Mouse (Mus musculus) midbrain, embryonic 10.5 days (tissue): ENCODE measurements around the gene Plek2. TPM values are rescaled to one million over a fixed set of nuclear protein-coding genes. Genes with fewer than 3 reads are reported as not detected.
A peak's percentile ranks its signal among the peaks of the same experiment; 100 is the strongest.
"Not testable (repeated sequence)": the region's sequence is repeated elsewhere in the genome, so short reads cannot be mapped to it uniquely, and the experiment has no call there.

Experiments
- DNase-seq: peaks from one replicate; pipeline ENCODE4 v3.0.0-alpha.2; 2017; ENCODE audit warnings: low spot score
- H3K27ac ChIP-seq: fragments of 300-500 bp; sonication (generic); replicated peaks from 2 replicates; pipeline ENCODE4 v1.5.1; 2016; ENCODE audit warnings: mild to moderate bottlenecking
- H3K27me3 ChIP-seq: fragments of 300-500 bp; sonication (generic); 2 replicates; pipeline ENCODE4 v1.6.1; 2016; ENCODE audit warnings: low read depth, mild to moderate bottlenecking; ENCODE audit not compliant: poor library complexity, severe bottlenecking
- H3K36me3 ChIP-seq: fragments of 300-500 bp; sonication (generic); 2 replicates; pipeline ENCODE4 v1.6.1; 2016; ENCODE audit warnings: mild to moderate bottlenecking, moderate library complexity
- H3K4me1 ChIP-seq: fragments of 300-500 bp; sonication (generic); 2 replicates; pipeline ENCODE4 v1.6.1; 2016
- H3K4me3 ChIP-seq: fragments of 300-500 bp; sonication (generic); 2 replicates; pipeline ENCODE4 v1.5.1; 2016; ENCODE audit warnings: mild to moderate bottlenecking, moderate library complexity
- H3K9me3 ChIP-seq: fragments of 300-500 bp; sonication (generic); replicated peaks from 2 replicates; pipeline ENCODE4 v1.6.1; 2016; ENCODE audit warnings: mild to moderate bottlenecking
- WGBS: fragments of 180-500 bp; shearing (Covaris S2); methylation state at CpG from one replicate; pipeline ENCODE4 v1.1.7; 2016; 5-methylcytosine and 5-hydroxymethylcytosine counted together
- polyA plus RNA-seq: library from polyadenylated mRNA; unstranded; fragments of >200 nt; fragmentation: Nextera tagmentation; extraction: Ambion mirVana; gene quantifications from 2 replicates; pipeline ENCODE4 v1.2.1, GENCODE M21; 2016

Plek2 gene
- polyA plus RNA-seq, 1 experiment from 2014 or later = 2.2 TPM

DNA sequence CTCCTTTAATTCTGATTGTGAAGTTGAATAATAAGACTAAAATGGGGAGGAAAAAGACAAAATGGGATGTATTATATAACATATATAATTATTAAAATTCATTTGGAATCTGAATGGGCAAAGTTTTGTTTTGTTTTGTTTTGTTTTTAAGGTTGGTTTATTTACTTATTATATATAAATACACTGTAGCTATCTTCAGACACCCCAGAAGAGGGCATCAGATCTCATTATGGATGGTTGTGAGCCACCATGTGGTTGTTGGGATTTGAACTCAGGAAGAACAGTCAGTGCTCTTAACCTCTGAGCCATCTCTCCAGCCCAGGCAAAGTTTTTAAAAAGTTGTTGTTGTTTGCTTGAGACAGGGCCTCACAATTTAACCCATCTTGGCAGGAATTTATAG lies 16.2 kb upstream of the Plek2 start:
- not testable (repeated sequence) for H3K9me3 ChIP-seq, H3K27me3 ChIP-seq, DNase-seq, H3K27ac ChIP-seq, H3K36me3 ChIP-seq, H3K4me3 ChIP-seq
- H3K4me1 ChIP-seq = peaks cover 11% of the 10 kb centered on the region

- H3K36me3 ChIP-seq = no peaks in the 10 kb centered on the region
- no peak overlapping the region for H3K27ac ChIP-seq
- no peak for DNase-seq
- H3K9me3 ChIP-seq = no peaks in the 10 kb centered on the region
- H3K4me1 ChIP-seq = peaks cover 11% of the 10 kb centered on the region
- 86% methylated on average over 3 of the region's 3 CpGs for WGBS
- no peaks in the 10 kb centered on the region for H3K27me3 ChIP-seq
- no peak overlapping the region for H3K4me3 ChIP-seq
Observed at GRCm38 (mm10) chr12:78922058-78922457, 15.3 kb upstream of the Plek2 start.

GRCm38 (mm10) chr12:78921421-78921820 lies 14.7 kb upstream of the Plek2 start:
- no peaks in the 10 kb centered on the region for H3K36me3 ChIP-seq
- no peaks in the 10 kb centered on the region for H3K27me3 ChIP-seq
- H3K4me3 ChIP-seq = no peak overlapping the region
- WGBS = 80% methylated on average over 4 of the region's 4 CpGs
- no peak for DNase-seq
- peaks cover 11% of the 10 kb centered on the region for H3K4me1 ChIP-seq
- H3K9me3 ChIP-seq = no peaks in the 10 kb centered on the region
- no peak overlapping the region for H3K27ac ChIP-seq

DNA sequence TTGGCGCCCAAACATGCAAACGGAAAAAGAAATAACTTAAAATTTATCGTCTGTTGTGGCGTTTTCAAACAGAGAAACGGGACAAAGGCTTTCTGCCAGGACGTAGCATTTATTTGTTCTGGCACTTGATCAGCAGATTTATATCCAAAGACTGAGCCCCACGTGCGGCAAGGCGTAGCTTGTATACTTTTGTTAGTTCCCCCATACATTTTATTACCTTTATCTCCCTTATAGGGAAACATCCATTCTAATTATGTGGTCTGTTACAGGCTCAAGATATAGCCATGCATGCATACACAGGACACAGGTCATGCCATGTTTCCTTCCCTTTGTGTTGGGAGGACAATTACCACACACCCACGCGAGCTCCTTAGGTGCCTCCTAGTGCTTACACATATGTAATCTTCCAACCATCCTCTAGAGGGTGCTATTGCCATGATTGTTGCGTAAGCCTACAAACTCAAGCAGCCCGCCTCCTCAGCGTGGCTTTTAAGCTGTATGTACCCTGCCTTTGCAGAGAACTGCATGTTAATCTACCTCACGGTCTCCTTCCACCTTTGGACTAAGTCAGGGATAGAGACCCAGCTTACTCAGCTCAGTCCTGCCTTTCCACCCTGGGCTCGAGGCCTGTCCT lies 12.4 kb upstream of the Plek2 start:
- Histone ChIP-seq H3K9me3 (no peaks in the 10 kb centered on the region), H3K4me1 (peaks cover 11% of the 10 kb centered on the region), H3K36me3 (no peaks in the 10 kb centered on the region), H3K27ac (no peak overlapping the region), H3K27me3 (peaks cover 8% of the 10 kb centered on the region), H3K4me3 (no peak overlapping the region)
- DNase-seq = peak; percentile 53
- 38% methylated on average over 16 of the region's 16 CpGs for WGBS

DNA sequence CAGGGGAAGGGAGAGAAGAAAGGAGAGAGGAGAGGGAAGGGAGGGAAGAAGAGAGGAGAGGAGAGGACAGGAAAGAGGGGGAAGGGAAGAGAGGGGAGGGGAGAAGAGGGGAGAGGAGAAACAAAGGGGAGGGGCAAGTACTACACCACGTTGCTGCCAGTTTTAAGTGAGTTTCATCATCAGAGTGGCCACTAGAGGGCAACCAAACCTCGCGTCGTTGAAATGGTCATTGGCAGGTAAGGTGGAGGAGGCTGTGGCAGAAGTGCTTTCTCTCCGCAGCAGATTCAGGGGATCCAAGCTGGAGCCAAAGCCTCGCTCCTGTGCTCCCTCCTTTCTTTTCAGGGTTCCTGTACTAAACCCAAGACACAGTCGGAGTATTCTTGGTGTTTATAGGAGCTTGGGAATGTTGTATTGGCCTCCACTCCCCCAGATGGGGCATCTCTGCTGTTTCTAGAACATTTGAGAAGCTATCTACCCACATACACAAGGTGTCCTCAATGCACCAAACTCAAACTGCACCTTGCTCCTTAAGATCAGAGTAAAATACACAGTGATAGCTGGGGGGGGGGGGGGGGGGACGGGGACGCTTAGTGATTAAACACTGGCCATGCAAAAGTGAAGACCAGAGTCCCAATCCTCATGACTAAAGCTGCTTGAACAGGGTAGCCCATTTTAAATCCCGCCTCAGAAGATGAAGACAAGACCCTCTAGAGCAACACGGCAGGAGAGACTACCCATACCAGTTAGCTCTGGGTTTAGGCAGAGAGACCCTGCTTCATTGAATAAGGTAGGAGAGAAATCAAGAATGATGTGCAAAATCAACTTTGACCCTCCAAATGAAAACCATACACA lies 11.7 kb upstream of the Plek2 start:
- WGBS = 20% methylated on average over 11 of the region's 11 CpGs
- Histone ChIP-seq H3K9me3 (no peaks in the 10 kb centered on the region), H3K4me1 (peaks cover 11% of the 10 kb centered on the region), H3K4me3 (peak overlapping the region; percentile 24), H3K36me3 (no peaks in the 10 kb centered on the region), H3K27me3 (peaks cover 15% of the 10 kb centered on the region), H3K27ac (no peak overlapping the region)
- DNase-seq = peak; percentile 77

DNA sequence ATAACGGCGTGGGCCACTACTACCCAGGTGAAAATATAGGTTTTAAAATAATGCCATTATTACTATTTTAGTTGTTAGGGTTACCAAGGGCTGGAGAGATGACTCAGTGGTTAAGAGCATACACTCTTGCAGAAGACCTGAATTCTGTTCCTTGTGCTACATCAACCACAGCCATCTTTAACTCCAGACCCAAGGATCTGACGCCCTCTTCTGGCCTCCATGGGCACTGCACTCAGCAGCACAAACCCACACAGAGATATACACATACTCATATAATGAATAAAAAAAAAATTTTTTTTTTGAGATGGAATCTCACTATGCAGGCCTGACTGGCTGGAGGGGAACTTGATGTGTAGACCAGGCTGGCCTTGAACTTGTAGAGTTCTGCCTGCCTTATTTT lies 9.5 kb upstream of the Plek2 start:
- 71% methylated on average over 3 of the region's 3 CpGs for WGBS
- H3K27me3 ChIP-seq = peaks cover 37% of the 10 kb centered on the region
- no peaks in the 10 kb centered on the region for H3K9me3 ChIP-seq
- H3K4me3 ChIP-seq = no peak overlapping the region
- DNase-seq = no peak
- H3K36me3 ChIP-seq = no peaks in the 10 kb centered on the region
- H3K4me1 ChIP-seq = peaks cover 22% of the 10 kb centered on the region
- no peak overlapping the region for H3K27ac ChIP-seq

DNA sequence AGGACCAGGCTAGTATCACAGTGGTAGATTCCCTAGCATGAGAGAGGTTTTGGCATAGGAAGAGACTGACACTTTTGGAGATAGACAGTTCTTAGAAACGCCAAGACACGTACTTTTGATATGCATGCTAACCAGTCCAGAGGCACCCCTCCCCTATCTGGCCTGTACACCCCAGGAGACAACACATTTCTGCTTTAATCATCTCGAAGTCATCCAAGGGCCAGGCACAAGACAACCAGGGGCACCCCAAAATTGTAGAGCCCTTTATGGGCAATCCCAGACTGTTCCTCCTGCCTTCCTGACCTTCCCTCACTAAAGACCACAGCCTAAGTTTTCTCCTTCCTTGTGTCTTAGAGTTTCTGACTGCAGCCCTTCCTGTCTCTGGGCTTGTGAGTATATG lies 8.8 kb upstream of the Plek2 start:
- Histone ChIP-seq H3K4me3 (no peak overlapping the region), H3K27ac (no peak overlapping the region), H3K36me3 (no peaks in the 10 kb centered on the region), H3K9me3 (no peaks in the 10 kb centered on the region), H3K4me1 (peaks cover 29% of the 10 kb centered on the region), H3K27me3 (peaks cover 44% of the 10 kb centered on the region)
- no peak for DNase-seq
- WGBS = 76% methylated on average over 3 of the region's 3 CpGs

GRCm38 (mm10) chr12:78914458-78914857 lies 7.7 kb upstream of the Plek2 start:
- H3K9me3 ChIP-seq = no peaks in the 10 kb centered on the region
- H3K4me1 ChIP-seq = peaks cover 28% of the 10 kb centered on the region

DNA sequence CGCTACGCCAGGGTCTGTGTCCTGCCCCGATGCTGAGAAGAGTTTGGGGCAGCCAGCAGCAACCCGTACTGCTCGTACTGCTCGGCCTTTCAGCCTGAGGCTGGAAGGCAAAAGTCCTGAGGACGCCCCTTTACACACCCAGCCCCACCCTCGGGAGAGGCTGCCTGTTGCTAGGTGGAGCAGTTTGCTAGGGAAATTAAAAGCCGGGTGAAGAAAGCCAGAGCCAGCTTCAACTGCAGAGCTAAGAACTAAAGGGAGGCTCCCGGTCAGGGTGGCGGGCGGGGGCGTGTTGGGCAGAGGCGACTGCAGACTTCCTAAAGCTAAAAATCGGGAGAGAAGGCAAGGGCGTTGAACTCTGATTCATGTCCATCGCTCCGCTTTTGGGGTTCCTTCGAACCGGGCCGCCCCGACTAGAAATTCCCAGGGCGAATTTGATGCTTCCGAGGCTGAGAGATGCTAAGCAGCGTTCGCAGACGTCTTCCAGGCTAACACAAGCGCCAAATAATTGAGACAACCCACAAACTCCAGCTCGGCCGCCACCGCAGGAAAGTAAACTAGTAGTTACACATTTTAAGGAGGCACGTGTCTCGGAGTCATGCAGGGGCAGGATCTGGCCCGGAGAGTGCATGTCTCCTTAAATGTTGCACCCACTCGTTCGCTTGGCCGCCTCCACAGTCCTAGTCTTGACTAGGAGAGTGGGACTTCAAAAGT lies 5.1 kb upstream of the Plek2 start:
- Histone ChIP-seq H3K9me3 (0 out of 2 replicates have a peak, but pooled peaks cover 3% of the 10 kb centered on the region), H3K27me3 (peaks cover 81% of the 10 kb centered on the region), H3K27ac (peak overlapping the region; percentile 35), H3K4me1 (peaks cover 24% of the 10 kb centered on the region), H3K4me3 (peak overlapping the region; percentile 53), H3K36me3 (no peaks in the 10 kb centered on the region)
- under 1% methylated on average over 37 of the region's 37 CpGs for WGBS
- peak; percentile 59 for DNase-seq

More at GRCm38 (mm10) chr12:78914458-78914857, 7.7 kb upstream of the Plek2 start:
- no peak for DNase-seq
- Histone ChIP-seq H3K4me3 (no peak overlapping the region), H3K36me3 (no peaks in the 10 kb centered on the region), H3K27me3 (peaks cover 55% of the 10 kb centered on the region), H3K27ac (no peak overlapping the region)
- 88% methylated on average over 4 of the region's 4 CpGs for WGBS

DNA sequence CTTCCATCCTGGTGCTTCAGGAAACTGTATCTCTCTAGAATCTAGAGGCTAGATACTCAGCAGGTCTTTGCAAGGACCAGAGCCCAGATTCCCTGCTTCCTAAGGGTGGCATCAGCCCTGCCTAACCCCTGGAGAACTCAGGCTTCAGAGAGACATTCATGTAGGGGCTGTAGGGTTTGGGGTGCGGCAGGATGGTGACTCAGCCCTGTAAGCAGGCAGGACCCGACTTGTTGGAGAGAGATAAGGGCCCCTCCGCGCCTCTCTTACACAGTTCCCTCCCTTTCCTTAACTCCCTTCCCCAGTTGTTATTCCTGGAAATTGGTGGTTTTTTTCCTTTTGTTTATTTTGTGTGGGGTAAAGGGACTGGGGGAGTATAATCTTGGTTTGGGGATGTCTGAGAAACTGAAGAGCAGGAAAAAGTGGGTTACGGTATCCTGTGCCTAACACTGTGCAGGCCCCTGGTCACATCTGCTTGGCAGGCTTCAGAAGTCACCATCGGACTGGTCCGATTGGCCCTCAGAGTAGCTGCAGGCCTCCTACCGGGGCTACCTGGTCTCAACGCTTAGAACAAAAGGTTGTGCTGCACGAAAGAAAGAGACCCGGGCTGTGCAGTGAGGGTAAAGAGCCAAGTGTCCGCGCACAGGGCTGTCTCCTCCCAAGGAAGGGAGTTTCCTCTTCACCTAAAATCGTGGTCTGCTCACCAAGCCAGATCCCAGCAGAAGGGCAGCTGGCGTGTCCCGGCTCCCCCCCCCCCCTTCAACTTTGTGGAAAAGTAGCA lies 4.1 kb upstream of the Plek2 start:
- peak overlapping the region; percentile 35; the same call in 1 of the 2 replicates for H3K27ac ChIP-seq
- WGBS = 11% methylated on average over 16 of the region's 16 CpGs

DNA sequence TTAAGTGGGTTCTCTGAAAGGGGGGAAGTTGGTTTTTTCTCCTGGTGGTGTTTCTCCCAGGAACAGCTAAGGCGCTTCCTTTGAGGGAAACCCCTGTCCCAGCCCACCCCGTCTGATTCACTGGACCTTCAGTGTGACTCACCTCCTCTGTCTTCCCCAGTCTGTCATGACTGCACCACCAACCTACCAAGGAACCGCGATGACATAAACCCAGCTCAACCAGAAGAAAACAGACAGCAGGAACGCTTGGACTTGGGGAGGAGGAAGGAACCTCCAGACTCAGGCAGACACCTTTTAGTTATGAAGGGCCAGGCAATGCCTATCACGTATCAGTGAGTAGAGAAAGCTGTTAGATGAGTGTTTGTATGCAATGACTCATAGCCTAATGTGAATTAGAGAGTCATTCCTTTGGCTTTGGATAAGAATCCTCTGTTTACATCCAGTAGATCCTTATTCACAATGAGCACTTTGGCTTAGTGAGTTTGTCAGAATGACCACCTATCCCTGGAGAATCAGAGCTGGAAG lies 1.4 kb upstream of the Plek2 start:
- 82% methylated on average over 6 of the region's 6 CpGs for WGBS
- Histone ChIP-seq H3K4me1 (peaks cover 30% of the 10 kb centered on the region), H3K27me3 (peaks cover 80% of the 10 kb centered on the region), H3K9me3 (0 out of 2 replicates have a peak, but pooled peaks cover 3% of the 10 kb centered on the region), H3K36me3 (no peaks in the 10 kb centered on the region), H3K4me3 (no peak overlapping the region), H3K27ac (no peak overlapping the region)
- DNase-seq = no peak

More for the DNA sequence above, 4.1 kb upstream of the Plek2 start:
- no peaks in the 10 kb centered on the region for H3K36me3 ChIP-seq
- peaks cover 91% of the 10 kb centered on the region for H3K27me3 ChIP-seq
- peak; percentile 29 for DNase-seq
- 0 out of 2 replicates have a peak, but pooled peaks cover 3% of the 10 kb centered on the region for H3K9me3 ChIP-seq
- peak overlapping the region; percentile 53 for H3K4me3 ChIP-seq
- H3K4me1 ChIP-seq = peaks cover 30% of the 10 kb centered on the region

GRCm38 (mm10) chr12:78904499-78904898 lies 2.3 kb downstream of the Plek2 start:
- peaks cover 43% of the 10 kb centered on the region for H3K27me3 ChIP-seq

More at GRCm38 (mm10) chr12:78904499-78904898, 2.3 kb downstream of the Plek2 start:
- Histone ChIP-seq H3K4me3 (no peak overlapping the region), H3K36me3 (no peaks in the 10 kb centered on the region), H3K27ac (no peak overlapping the region), H3K9me3 (0 out of 2 replicates have a peak, but pooled peaks cover 3% of the 10 kb centered on the region), H3K4me1 (peaks cover 12% of the 10 kb centered on the region)
- no peak for DNase-seq
- WGBS = 84% methylated on average over 7 of the region's 7 CpGs
